8 mouse cellular contexts compared by ENCODE assay signal in genomic region chrX:53057054-53057759, GRCm38 (mm10).
A peak's percentile ranks its signal among the peaks of the same experiment; 100 is the strongest.
DNase-seq lines count a peak whose midpoint lies in the region; ATAC-seq and TF ChIP-seq lines count a peak whose summit lies in the region.

No protein-coding gene starts in this region.

- peaks cover 51% of the 10 kb centered on the region for H3K27me3 ChIP-seq in forebrain, embryonic 10.5 days (ENCODE audit: poor library complexity, severe bottlenecking)
- no peaks in the 10 kb centered on the region for H3K27me3 ChIP-seq in heart, embryonic 15.5 days
- H3K27me3 ChIP-seq in neural tube, embryonic 14.5 days (ENCODE audit: control insufficient read depth, insufficient read depth, low read length) = no peaks in the 10 kb centered on the region; the same call in 1 of the 2 replicates

- ATAC-seq in heart, embryonic 15.5 days (replicated peaks; ENCODE audit: insufficient number of reproducible peaks, insufficient read depth, low FRiP score, low read depth) = peak; percentile 86
- ATAC-seq in neural tube, embryonic 14.5 days (ENCODE audit: low read depth) = peak; percentile 86

- TF ChIP-seq CTCF in brain, embryonic 14.5 days (IDR thresholded peaks at IDR 0.05; ENCODE audit: borderline replicate concordance, extremely low read depth, insufficient read depth, insufficient read length) = no peak

- no peaks in the 10 kb centered on the region for H3K9me3 ChIP-seq in forebrain, embryonic 10.5 days
- no peaks in the 10 kb centered on the region for H3K9me3 ChIP-seq in heart, embryonic 15.5 days (replicated peaks)
- no peaks in the 10 kb centered on the region for H3K9me3 ChIP-seq in neural tube, embryonic 14.5 days (ENCODE audit: control insufficient read depth, low read length)

- peaks cover 6% of the 10 kb centered on the region; the same call in 1 of the 2 replicates for H3K36me3 ChIP-seq in forebrain, embryonic 10.5 days (replicated peaks)
- H3K36me3 ChIP-seq in heart, embryonic 15.5 days = no peaks in the 10 kb centered on the region
- no peaks in the 10 kb centered on the region for H3K36me3 ChIP-seq in neural tube, embryonic 14.5 days (ENCODE audit: control insufficient read depth, insufficient read depth, low read length)

- peak overlapping the region; percentile 79 for H3K9ac ChIP-seq in heart, embryonic 15.5 days
- peak overlapping the region; percentile 8 for H3K9ac ChIP-seq in neural tube, embryonic 14.5 days (replicated peaks; ENCODE audit: low read depth, low read length)

- H3K4me2 ChIP-seq in heart, embryonic 15.5 days = peak overlapping the region; percentile 62
- H3K4me2 ChIP-seq in neural tube, embryonic 14.5 days (ENCODE audit: low read depth, low read length) = peak overlapping the region; percentile 42

- peak; percentile 6 to 30 for DNase-seq in CD8-positive naive resting alpha-beta T cell, adult 2 months (ENCODE audit: low read depth in 2 of 2, low spot score in 2 of 2)
- DNase-seq in brain, embryonic 14.5 days (ENCODE audit: low read depth) = peak; percentile 88
- peak; percentile 75 for DNase-seq in forebrain, embryonic 10.5 days (ENCODE audit: extremely low spot score, low spot score)
- DNase-seq in kidney, postnatal 14 days = peak; percentile 95
- DNase-seq in lung, adult 18-20 months = peak; percentile 79 to 89
- peak; percentile 98 for DNase-seq in testis, postnatal 10 days (ENCODE audit: low spot score)

- H3K4me3 ChIP-seq in forebrain, embryonic 10.5 days = peak overlapping the region; percentile 64
- H3K4me3 ChIP-seq in heart, embryonic 15.5 days = peak overlapping the region; percentile 66
- peak overlapping the region; percentile 34 for H3K4me3 ChIP-seq in neural tube, embryonic 14.5 days (ENCODE audit: low read depth, low read length)

- WGBS in forebrain, embryonic 10.5 days = 25% methylated on average over 41 of the region's 42 CpGs
- WGBS in heart, embryonic 15.5 days = 14% methylated on average over 35 of the region's 42 CpGs
- WGBS in neural tube, embryonic 14.5 days = 16% methylated on average over 31 of the region's 42 CpGs

- H3K4me1 ChIP-seq in forebrain, embryonic 10.5 days = peaks cover 22% of the 10 kb centered on the region
- 0 out of 2 replicates have a peak, but pooled peaks cover 5% of the 10 kb centered on the region for H3K4me1 ChIP-seq in heart, embryonic 15.5 days (replicated peaks)
- H3K4me1 ChIP-seq in neural tube, embryonic 14.5 days (ENCODE audit: control insufficient read depth, insufficient read depth, low read length) = no peaks in the 10 kb centered on the region

- H3K27ac ChIP-seq in forebrain, embryonic 10.5 days = peak overlapping the region; percentile 91
- peak overlapping the region; percentile 97 for H3K27ac ChIP-seq in heart, embryonic 15.5 days
- H3K27ac ChIP-seq in neural tube, embryonic 14.5 days (ENCODE audit: low read depth, low read length) = no peak overlapping the region

- 0 out of 2 replicates have a peak, but pooled peaks have one; percentile 32 for TF ChIP-seq POLR2A in brain, embryonic 14.5 days (IDR thresholded peaks at IDR 0.05; ENCODE audit: borderline replicate concordance, extremely low read depth, insufficient read depth, insufficient read length, poor library complexity, severe bottlenecking)

Comparison
In these comparisons a context has a peak if more than half of its experiments do, and no peak if none do; other contexts are left out.
1. DNase-seq: peak in every context shown above with its lines; median percentile 98 in testis, postnatal 10 days; 95 in kidney, postnatal 14 days; 88 in brain, embryonic 14.5 days; 84 in lung, adult 18-20 months; 75 in forebrain, embryonic 10.5 days; 18 in CD8-positive naive resting alpha-beta T cell, adult 2 months.